Mouse (Mus musculus) natural killer cell, adult 2 months (primary cell): ENCODE results near the gene Pclo.
"Not testable (repeated sequence)": the region's sequence is repeated elsewhere in the genome, so short reads cannot be mapped to it uniquely, and the experiment has no call there.

Experiments used
- DNase-seq, 2 experiments: peaks; one replicate each; pipeline ENCODE4 v3.0.0; 2022; ENCODE audit warnings: low spot score in 2 of 2

Pclo gene

GRCm38 (mm10) chr5:14691995-14692394 lies 177.3 kb downstream of the Pclo start:
- DNase-seq: no peak

- no peak for DNase-seq
Observed at GRCm38 (mm10) chr5:14696745-14697144, 182.0 kb downstream of the Pclo start.

- DNase-seq: no peak
Observed at GRCm38 (mm10) chr5:14700900-14701299, 186.2 kb downstream of the Pclo start.

- DNase-seq: no peak
Observed at GRCm38 (mm10) chr5:14705423-14705822, 190.7 kb downstream of the Pclo start.

- DNase-seq: no peak
Observed at GRCm38 (mm10) chr5:14707311-14707710, 192.6 kb downstream of the Pclo start.

- no peak for DNase-seq
Observed at GRCm38 (mm10) chr5:14723576-14723975, 208.9 kb downstream of the Pclo start.

- DNase-seq: no peak
Observed at GRCm38 (mm10) chr5:14728676-14729253, 214.0 kb downstream of the Pclo start.

GRCm38 (mm10) chr5:14750882-14751281 lies 236.2 kb downstream of the Pclo start:
- no peak for DNase-seq

GRCm38 (mm10) chr5:14766686-14767085 lies 252.0 kb downstream of the Pclo start:
- no peak for DNase-seq

GRCm38 (mm10) chr5:14782362-14783082 lies 267.8 kb downstream of the Pclo start:
- no peak for DNase-seq

GRCm38 (mm10) chr5:14793891-14794290 lies 279.2 kb downstream of the Pclo start:
- DNase-seq: no peak

GRCm38 (mm10) chr5:14807136-14807535 lies 292.4 kb downstream of the Pclo start:
- no peak for DNase-seq

- no peak for DNase-seq
Observed at GRCm38 (mm10) chr5:14833165-14833860, 318.6 kb downstream of the Pclo start.

- no peak for DNase-seq
Observed at GRCm38 (mm10) chr5:14834155-14834991, 319.7 kb downstream of the Pclo start.

GRCm38 (mm10) chr5:14853650-14854049 lies 338.9 kb downstream of the Pclo start:
- no peak for DNase-seq

- not testable (repeated sequence) for DNase-seq
Observed at GRCm38 (mm10) chr5:14885291-14885690, 370.6 kb downstream of the Pclo start.

- DNase-seq: no peak
Observed at GRCm38 (mm10) chr5:14892242-14892641, 377.5 kb downstream of the Pclo start.

- not testable (repeated sequence) for DNase-seq
Observed at GRCm38 (mm10) chr5:14903539-14903938, 388.8 kb downstream of the Pclo start.
